Mouse (Mus musculus) cerebellum, adult 2 months (tissue): ENCODE results near the gene Nosip. TPM values are rescaled to one million over a fixed set of nuclear protein-coding genes. Genes with fewer than 3 reads are reported as not detected.

Experiments used
- DNase-seq, 2 experiments: peaks; one replicate each; pipeline ENCODE4 v3.0.0; 2021
- H3K27ac ChIP-seq: fragments of 200-500 bp; 2 replicates; pipeline ENCODE4 v1.5.1; 2012; ENCODE audit warnings: low read length, control low read depth, inconsistent platforms; ENCODE audit not compliant: insufficient read depth
- H3K27me3 ChIP-seq: fragments of 200-500 bp; 2 replicates; pipeline ENCODE4 v1.6.1; 2012; ENCODE audit warnings: inconsistent platforms, mild to moderate bottlenecking, low read length, moderate library complexity; ENCODE audit not compliant: control insufficient read depth, insufficient read depth
- H3K4me1 ChIP-seq: fragments of 200-500 bp; 2 replicates; pipeline ENCODE4 v1.6.1; 2011; ENCODE audit warnings: low read length; ENCODE audit not compliant: control insufficient read depth, insufficient read depth
- H3K4me3 ChIP-seq: fragments of 200-500 bp; replicated peaks from 2 replicates; pipeline ENCODE3; 2011; ENCODE audit warnings: mild to moderate bottlenecking, low read depth, low read length, control low read depth; ENCODE audit not compliant: insufficient read depth
- CTCF ChIP-seq: fragments of 200-500 bp; IDR thresholded peaks from 2 replicates; pipeline ENCODE4 v1.5.1; 2011; ENCODE audit warnings: low read depth, mild to moderate bottlenecking, control low read depth, low read length, moderate library complexity, borderline replicate concordance; ENCODE audit not compliant: insufficient read depth
- POLR2A ChIP-seq: fragments of 200-500 bp; IDR thresholded peaks from 2 replicates; pipeline ENCODE4 v1.6.1; 2011; ENCODE audit warnings: low read length, control low read depth, borderline replicate concordance; ENCODE audit not compliant: insufficient read depth
- WGBS: fragments of 180-500 bp; shearing (Covaris S2); methylation state at CpG from one replicate; pipeline ENCODE4 v1.1.7; 2018; 5-methylcytosine and 5-hydroxymethylcytosine counted together
- polyA plus RNA-seq: library from polyadenylated mRNA; depleted of rRNA; stranded (reverse); fragments of >200 nt; gene quantifications from 2 replicates; pipeline ENCODE4 v1.2.3, GENCODE M21; 2012; rRNA removed

Nosip gene
- 106 and 112 TPM in 2 replicates for polyA plus RNA-seq

GRCm38 (mm10) chr7:45062239-45062835, at the start of gene Nosip, which contains the start of gene Prrg2:
TSS of gene Nosip (plus strand) at chr7:45062429.
TSS of gene Prrg2 (minus strand) at chr7:45062677.
- WGBS = under 1% methylated on average over 31 of the region's 31 CpGs
- no peaks in the 10 kb centered on the region for H3K4me1 ChIP-seq
- DNase-seq = peak; percentile 96
- peak within 1 kb of the TSS; percentile 93 for H3K4me3 ChIP-seq
- H3K27me3 ChIP-seq = no peaks in the 10 kb centered on the region
- TF ChIP-seq POLR2A (peak; percentile 27; the same call in 1 of the 2 replicates), CTCF (no peak)
- H3K27ac ChIP-seq = peak within 1 kb of the TSS; percentile 89

- TF ChIP-seq POLR2A (no peak), CTCF (no peak)
- WGBS = 78% methylated on average over 4 of the region's 4 CpGs
- no peak for DNase-seq
- H3K27ac ChIP-seq = no peak overlapping the region
- no peaks in the 10 kb centered on the region for H3K27me3 ChIP-seq
- H3K4me3 ChIP-seq = no peak overlapping the region
- H3K4me1 ChIP-seq = peaks cover 7% of the 10 kb centered on the region; the same call in 1 of the 2 replicates
Observed at GRCm38 (mm10) chr7:45012824-45013223, 49.4 kb upstream of the Nosip start.

GRCm38 (mm10) chr7:45013366-45014095, 48.7 kb upstream of the Nosip start:
- peaks cover 7% of the 10 kb centered on the region; the same call in 1 of the 2 replicates for H3K4me1 ChIP-seq
- no peaks in the 10 kb centered on the region for H3K27me3 ChIP-seq
- H3K4me3 ChIP-seq = no peak overlapping the region
- WGBS = 90% methylated on average over 16 of the region's 16 CpGs
- no peak for TF ChIP-seq POLR2A
- no peak for TF ChIP-seq CTCF
- no peak for DNase-seq
- no peak overlapping the region for H3K27ac ChIP-seq

GRCm38 (mm10) chr7:45014096-45014451, 48.2 kb upstream of the Nosip start:
- Histone ChIP-seq H3K4me3 (no peak overlapping the region), H3K4me1 (peaks cover 7% of the 10 kb centered on the region; the same call in 1 of the 2 replicates), H3K27me3 (no peaks in the 10 kb centered on the region), H3K27ac (no peak overlapping the region)
- DNase-seq = no peak
- WGBS = 78% methylated on average over 3 of the region's 3 CpGs
- TF ChIP-seq POLR2A (no peak), CTCF (no peak)

- Histone ChIP-seq H3K4me3 (peak overlapping the region; percentile 97), H3K27me3 (no peaks in the 10 kb centered on the region), H3K27ac (peak overlapping the region; percentile 72; the same call in 1 of the 2 replicates), H3K4me1 (peaks cover 7% of the 10 kb centered on the region; the same call in 1 of the 2 replicates)
- TF ChIP-seq POLR2A (no peak), CTCF (no peak)
- under 1% methylated on average over 20 of the region's 20 CpGs for WGBS
- DNase-seq = no peak
Observed at GRCm38 (mm10) chr7:45015344-45015956, 46.8 kb upstream of the Nosip start.

GRCm38 (mm10) chr7:45015957-45016612, 46.1 kb upstream of the Nosip start, which contains the start of gene Scaf1:
TSS of gene Scaf1 (minus strand) at chr7:45016363.
- peak within 1 kb of the TSS; percentile 72; the same call in 1 of the 2 replicates for H3K27ac ChIP-seq
- no peaks in the 10 kb centered on the region for H3K27me3 ChIP-seq
- DNase-seq = peak; percentile 99 to 100
- TF ChIP-seq POLR2A (no peak), CTCF (no peak)
- peaks cover 7% of the 10 kb centered on the region; the same call in 1 of the 2 replicates for H3K4me1 ChIP-seq
- H3K4me3 ChIP-seq = peak within 1 kb of the TSS; percentile 97
- under 1% methylated on average over 69 of the region's 69 CpGs for WGBS

- Histone ChIP-seq H3K4me1 (peaks cover 7% of the 10 kb centered on the region; the same call in 1 of the 2 replicates), H3K4me3 (peak overlapping the region; percentile 64), H3K27ac (peak overlapping the region; percentile 68; the same call in 1 of the 2 replicates), H3K27me3 (no peaks in the 10 kb centered on the region)
- TF ChIP-seq POLR2A (no peak), CTCF (no peak)
- under 1% methylated on average over 4 of the region's 4 CpGs for WGBS
- DNase-seq = no peak
Observed at GRCm38 (mm10) chr7:45016761-45017160, 45.5 kb upstream of the Nosip start.
